Mouse (Mus musculus): ENCODE data around the gene Spocd1.

DNA sequence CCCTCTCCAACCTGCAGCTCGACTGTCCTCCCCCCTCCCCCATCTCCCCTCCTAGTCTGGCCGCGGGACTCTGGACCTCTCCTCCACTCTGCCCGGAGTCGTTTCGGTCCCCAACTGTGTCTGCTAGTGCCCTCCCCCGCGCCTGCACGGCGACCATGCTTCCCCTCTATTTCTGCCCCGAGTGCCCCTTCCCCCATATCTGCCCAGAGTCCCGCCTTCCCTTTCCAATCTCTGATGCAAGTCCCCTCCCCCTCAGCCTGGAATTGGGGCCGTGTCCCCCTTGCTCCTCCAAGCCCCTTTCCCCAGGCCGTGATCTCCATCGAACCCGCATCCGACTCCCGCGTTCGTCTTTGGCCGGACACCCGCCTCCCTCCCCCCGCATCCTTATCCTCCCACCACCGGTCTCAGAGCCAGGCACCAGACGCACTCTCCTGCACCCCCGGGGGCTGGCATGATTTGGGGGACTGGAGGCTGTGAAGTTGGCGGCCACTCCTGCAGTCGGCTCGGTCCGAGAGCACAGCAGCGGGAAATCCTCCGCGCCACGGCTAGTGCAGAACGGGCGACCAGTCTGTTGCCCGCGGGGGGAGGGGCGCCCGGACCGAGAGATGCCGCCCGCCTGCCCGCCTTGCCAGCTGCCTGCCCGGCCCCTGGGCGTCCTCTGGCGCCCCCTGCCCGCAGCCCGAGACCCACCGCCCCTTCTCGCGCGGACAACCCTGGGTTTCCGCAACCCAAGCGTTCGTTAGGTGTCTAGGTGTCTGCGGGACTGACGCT lies 56.8 kb downstream of the Spocd1 start:
- TF ChIP-seq MAFK (IDR thresholded peaks at IDR 0.05; ENCODE audit: insufficient read depth, low read depth, low read length) (no peak), HCFC1 (IDR thresholded peaks at IDR 0.05; ENCODE audit: borderline replicate concordance, insufficient read depth, low read length) (no peak), ZC3H11A (IDR thresholded peaks at IDR 0.05; ENCODE audit: borderline replicate concordance, low read depth, low read length) (no peak), CHD2 (IDR thresholded peaks at IDR 0.05; ENCODE audit: low read depth, low read length) (no peak)
